Mouse (Mus musculus) hindbrain, embryonic 11.5 days (tissue): Measurements from ENCODE around the gene Mnat1. TPM values are rescaled to one million over a fixed set of nuclear protein-coding genes. Genes with fewer than 3 reads are reported as not detected.

ENCODE experiments used
- ATAC-seq: fragments of 200-750 bp; cut with Nextera tagmentation; 2 replicates; pipeline ENCODE4 v1.8.0; 2017; ENCODE audit warnings: mild to moderate bottlenecking, moderate TSS enrichment, moderate library complexity; ENCODE audit not compliant: low FRiP score
- DNase-seq: peaks from one replicate; pipeline ENCODE4 v3.0.0-alpha.2; 2015; ENCODE audit warnings: low spot score
- H3K27ac ChIP-seq: fragments of 300-500 bp; sonication (generic); 2 replicates; pipeline ENCODE4 v1.5.1; 2014; ENCODE audit warnings: mild to moderate bottlenecking, low read depth, low read length
- H3K27me3 ChIP-seq: fragments of 300-500 bp; sonication (generic); 2 replicates; pipeline ENCODE4 v1.6.1; 2014; ENCODE audit warnings: mild to moderate bottlenecking, low read length, moderate library complexity, mixed read lengths; ENCODE audit not compliant: control insufficient read depth, insufficient read depth
- H3K36me3 ChIP-seq: fragments of 300-500 bp; sonication (generic); 2 replicates; pipeline ENCODE4 v1.6.1; 2014; ENCODE audit warnings: mild to moderate bottlenecking, low read length, moderate library complexity, mixed read lengths; ENCODE audit not compliant: control insufficient read depth, insufficient read depth
- H3K4me1 ChIP-seq: fragments of 300-500 bp; sonication (generic); replicated peaks from 2 replicates; pipeline ENCODE4 v1.6.1; 2014; ENCODE audit warnings: low read length, mixed read lengths; ENCODE audit not compliant: control insufficient read depth, insufficient read depth
- H3K4me2 ChIP-seq: fragments of 300-500 bp; sonication (generic); replicated peaks from 2 replicates; pipeline ENCODE4 v1.6.1; 2014; ENCODE audit warnings: mild to moderate bottlenecking, low read depth, low read length
- H3K4me3 ChIP-seq: fragments of 300-500 bp; sonication (generic); 2 replicates; pipeline ENCODE4 v1.5.1; 2014; ENCODE audit warnings: low read depth, low read length
- H3K9ac ChIP-seq: fragments of 300-500 bp; sonication (generic); 2 replicates; pipeline ENCODE4 v1.6.1; 2014; ENCODE audit warnings: low read depth, low read length
- H3K9me3 ChIP-seq: fragments of 300-500 bp; sonication (generic); 2 replicates; pipeline ENCODE4 v1.6.1; 2016; ENCODE audit warnings: low read length; ENCODE audit not compliant: control insufficient read depth
- WGBS: fragments of 180-500 bp; shearing (Covaris S2); extraction: QIAGEN DNeasy Blood & Tissue Kit; methylation state at CpG from one replicate; pipeline ENCODE4 v1.1.7; 2014; 5-methylcytosine and 5-hydroxymethylcytosine counted together
- polyA plus RNA-seq: library from polyadenylated mRNA; unstranded; fragments of >200 nt; fragmentation: Nextera tagmentation; extraction: Ambion mirVana; gene quantifications from 2 replicates; pipeline ENCODE4 v1.2.1, GENCODE M21; 2014

Mnat1 gene
- polyA plus RNA-seq, 1 experiment from 2014 or later = 36.7 TPM

DNA sequence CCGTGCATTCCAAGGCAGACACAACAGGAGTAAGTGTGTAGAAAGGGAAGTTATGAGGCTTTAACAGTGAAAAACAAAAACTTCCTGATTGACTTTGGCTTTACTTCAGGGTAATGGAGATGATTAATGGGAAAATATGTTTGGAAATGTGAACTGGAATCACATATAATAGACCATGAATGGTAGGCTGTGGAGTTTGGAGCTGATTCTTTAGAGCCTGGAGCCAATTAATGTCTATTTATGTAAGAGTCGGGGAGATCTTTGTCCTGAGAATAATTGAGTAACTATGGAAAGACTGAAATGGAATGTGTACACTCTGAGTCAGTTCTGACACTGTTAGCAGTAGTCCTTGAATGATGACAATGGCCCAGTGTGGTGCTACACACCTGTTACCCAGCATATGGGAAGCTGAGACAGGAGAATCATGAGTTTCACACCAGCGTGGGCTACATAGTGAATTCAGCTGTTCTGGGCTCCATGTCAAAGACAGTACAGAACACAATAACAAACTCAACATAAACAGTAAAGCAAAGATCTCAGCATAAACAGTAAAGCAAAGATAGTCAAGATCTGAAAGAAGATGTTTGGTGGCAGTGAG lies 142.0 kb downstream of the Mnat1 start:
- no peaks in the 10 kb centered on the region; the same call in 1 of the 2 replicates for H3K4me1 ChIP-seq
- DNase-seq = no peak
- H3K9me3 ChIP-seq = no peaks in the 10 kb centered on the region
- H3K36me3 ChIP-seq = no peaks in the 10 kb centered on the region
- no peak overlapping the region for H3K27ac ChIP-seq
- no peaks in the 10 kb centered on the region for H3K27me3 ChIP-seq
- WGBS = 83% methylated on average over 3 of the region's 3 CpGs
- no peak overlapping the region for H3K4me3 ChIP-seq
- H3K4me2 ChIP-seq = no peak overlapping the region
- ATAC-seq = no peak
- H3K9ac ChIP-seq = no peak overlapping the region

DNA sequence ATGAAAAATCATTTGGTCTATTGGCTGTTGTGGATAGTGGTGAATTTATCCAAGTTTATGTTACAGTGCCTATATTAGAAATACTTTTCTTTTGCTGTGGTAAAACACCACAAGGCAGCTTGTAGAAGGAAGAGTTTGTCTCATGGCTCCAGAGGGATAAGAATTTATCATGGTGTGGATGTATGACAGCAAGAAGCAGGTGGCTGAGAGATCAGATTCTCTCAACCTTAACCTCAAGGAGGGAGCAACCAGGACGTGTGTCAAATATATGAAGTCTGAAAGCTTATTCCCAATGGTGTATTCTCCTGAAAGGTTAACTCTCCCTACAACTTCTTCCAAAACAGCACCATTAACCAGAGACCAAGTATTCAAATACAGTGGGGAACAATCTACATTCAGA lies 143.1 kb downstream of the Mnat1 start:
- Histone ChIP-seq H3K27me3 (no peaks in the 10 kb centered on the region), H3K36me3 (no peaks in the 10 kb centered on the region), H3K4me2 (no peak overlapping the region), H3K27ac (no peak overlapping the region), H3K4me3 (no peak overlapping the region), H3K9ac (no peak overlapping the region), H3K4me1 (no peaks in the 10 kb centered on the region; the same call in 1 of the 2 replicates), H3K9me3 (no peaks in the 10 kb centered on the region)
- WGBS = 88% methylated on average over 1 of the region's 1 CpGs
- DNase-seq = no peak
- ATAC-seq = no peak

DNA sequence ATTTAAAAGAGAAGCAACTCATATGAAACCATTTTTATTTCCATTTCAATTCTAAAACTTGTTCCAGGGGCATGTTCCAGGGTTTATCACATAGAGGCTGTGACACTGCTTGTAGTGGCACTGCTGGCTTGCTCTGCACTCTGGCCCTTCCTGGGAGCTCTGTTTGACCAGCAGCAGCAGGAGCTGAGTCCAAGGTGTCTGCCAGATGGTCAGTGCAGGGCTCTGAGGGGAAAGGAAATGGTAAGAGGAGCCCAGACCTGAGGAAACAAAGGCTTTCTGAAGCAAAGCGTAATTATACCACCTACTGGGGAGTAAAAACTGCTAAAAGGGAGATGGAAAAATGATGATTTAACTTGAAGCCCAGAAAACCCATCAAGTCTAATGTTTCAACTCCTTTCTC lies 145.0 kb downstream of the Mnat1 start:
- H3K9ac ChIP-seq = no peak overlapping the region
- H3K27me3 ChIP-seq = no peaks in the 10 kb centered on the region
- H3K4me3 ChIP-seq = no peak overlapping the region
- no peak overlapping the region for H3K4me2 ChIP-seq
- H3K27ac ChIP-seq = no peak overlapping the region
- H3K4me1 ChIP-seq = no peaks in the 10 kb centered on the region; the same call in 1 of the 2 replicates
- ATAC-seq (no peak), DNase-seq (no peak)
- H3K9me3 ChIP-seq = no peaks in the 10 kb centered on the region
- no peaks in the 10 kb centered on the region for H3K36me3 ChIP-seq
- 68% methylated on average over 1 of the region's 1 CpGs for WGBS

DNA sequence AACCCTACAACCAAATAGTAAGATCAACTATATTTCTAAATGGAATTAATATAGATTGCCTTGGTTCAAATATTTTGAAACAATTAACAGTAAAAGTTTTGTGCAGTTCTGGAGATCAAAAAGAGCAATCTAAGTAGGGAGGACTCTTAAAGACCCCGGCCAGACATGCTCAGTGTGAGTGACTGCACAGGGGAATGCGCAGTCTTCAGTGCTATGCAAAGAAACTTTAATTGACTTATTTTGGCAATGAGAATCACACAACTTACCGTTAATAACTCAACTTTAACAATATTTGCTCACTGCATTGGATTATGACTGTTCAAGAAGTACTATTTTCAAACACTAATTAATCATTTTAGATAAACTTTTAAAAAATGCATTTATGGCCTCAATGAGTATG lies 146.0 kb downstream of the Mnat1 start:
- H3K27ac ChIP-seq = no peak overlapping the region
- no peak overlapping the region for H3K4me3 ChIP-seq
- no peaks in the 10 kb centered on the region for H3K27me3 ChIP-seq
- H3K4me1 ChIP-seq = no peaks in the 10 kb centered on the region; the same call in 1 of the 2 replicates
- no peaks in the 10 kb centered on the region for H3K9me3 ChIP-seq
- H3K36me3 ChIP-seq = no peaks in the 10 kb centered on the region
- no peak overlapping the region for H3K4me2 ChIP-seq
- H3K9ac ChIP-seq = no peak overlapping the region
- WGBS = 92% methylated on average over 3 of the region's 3 CpGs
- ATAC-seq = no peak
- no peak for DNase-seq

DNA sequence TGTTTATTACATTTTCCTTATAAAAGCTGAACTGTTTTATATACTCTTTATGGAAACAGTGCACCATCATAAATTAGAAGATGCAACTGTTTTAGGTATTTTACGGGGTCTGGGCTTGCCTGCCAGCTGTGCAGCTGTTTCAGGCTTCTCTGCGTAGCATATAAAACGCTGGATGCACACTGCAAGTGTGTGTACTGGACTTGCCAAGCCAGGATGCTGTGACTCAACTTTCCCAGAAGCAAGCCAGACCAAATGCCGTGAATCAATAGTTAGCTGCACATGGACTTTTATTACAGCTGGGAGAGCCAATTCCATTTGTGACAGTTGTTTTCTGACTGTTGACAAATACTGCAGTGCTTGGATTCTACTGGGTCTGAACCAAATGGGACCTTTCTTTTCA lies 146.4 kb downstream of the Mnat1 start:
- ATAC-seq (no peak), DNase-seq (no peak)
- Histone ChIP-seq H3K36me3 (no peaks in the 10 kb centered on the region), H3K4me1 (no peaks in the 10 kb centered on the region; the same call in 1 of the 2 replicates), H3K9me3 (no peaks in the 10 kb centered on the region), H3K4me2 (no peak overlapping the region), H3K4me3 (no peak overlapping the region), H3K27ac (no peak overlapping the region), H3K9ac (no peak overlapping the region), H3K27me3 (no peaks in the 10 kb centered on the region)
- WGBS = 92% methylated on average over 4 of the region's 4 CpGs

DNA sequence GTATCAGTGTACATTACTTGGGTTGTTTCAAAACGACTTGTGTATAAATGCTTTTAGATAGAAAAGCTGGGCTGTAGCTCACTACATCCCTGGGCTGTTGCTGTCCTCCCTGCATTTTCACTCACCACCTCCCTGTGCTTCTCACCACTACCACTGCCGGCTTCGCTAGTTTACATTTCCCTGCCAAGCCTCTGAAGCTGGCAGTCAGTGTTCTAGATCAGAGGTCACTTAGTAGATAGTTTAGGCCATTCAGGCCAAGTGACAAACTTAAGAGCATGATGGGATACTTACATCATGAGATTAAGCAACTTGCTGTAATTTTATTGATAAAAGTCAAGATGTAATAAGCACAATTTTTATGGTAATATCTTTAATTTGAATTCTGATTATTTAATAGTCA lies 151.4 kb downstream of the Mnat1 start:
- 96% methylated on average over 3 of the region's 3 CpGs for WGBS
- Histone ChIP-seq H3K36me3 (peaks cover 7% of the 10 kb centered on the region; the same call in 1 of the 2 replicates), H3K4me3 (no peak overlapping the region), H3K9me3 (no peaks in the 10 kb centered on the region), H3K4me2 (no peak overlapping the region), H3K27ac (no peak overlapping the region), H3K4me1 (no peaks in the 10 kb centered on the region), H3K27me3 (no peaks in the 10 kb centered on the region), H3K9ac (no peak overlapping the region)
- DNase-seq = no peak
- no peak for ATAC-seq

DNA sequence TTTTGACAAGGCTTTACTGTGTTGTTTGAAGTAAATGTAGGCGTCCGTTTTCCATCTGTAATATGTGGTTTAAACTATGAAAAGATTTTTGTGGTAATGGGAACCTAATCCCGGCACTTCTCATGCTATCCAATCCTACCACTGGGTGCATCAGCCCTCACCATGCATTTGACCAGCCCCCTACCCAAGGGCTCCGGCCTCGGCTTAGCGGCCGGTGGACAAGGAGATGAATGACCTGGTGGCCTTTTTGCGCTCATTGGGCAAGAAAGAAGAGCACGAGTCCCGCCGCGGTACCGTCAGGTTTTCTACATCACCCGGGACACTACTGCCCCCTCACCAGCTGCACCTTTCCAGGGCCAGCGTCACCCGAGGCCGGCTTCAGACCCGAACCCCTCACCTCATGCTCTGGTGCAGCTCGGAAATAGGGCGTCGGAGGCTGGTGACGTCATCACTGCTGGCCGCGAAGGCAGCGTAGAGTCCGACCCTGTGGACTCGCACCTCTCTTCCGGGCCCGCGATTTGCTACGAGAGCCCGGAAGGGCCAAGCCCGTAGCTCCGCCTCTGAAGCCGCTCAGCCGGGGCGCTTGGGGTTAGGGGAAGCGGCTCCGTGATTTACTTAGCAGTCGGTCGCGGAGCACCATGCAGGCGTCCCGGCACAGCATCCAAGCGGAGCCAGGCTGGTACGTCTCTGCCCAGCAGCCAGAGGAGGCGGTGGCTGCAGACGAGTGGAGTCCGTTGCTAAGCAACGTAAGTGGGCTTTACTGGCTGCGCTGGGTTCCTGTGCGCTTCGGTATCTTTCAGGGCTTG lies 163.0 kb downstream of the Mnat1 start, which contains the start of the genes Trmt5 and Slc38a6:
Trmt5 (minus strand) TSS at position 424 of the 806 bp plus-strand sequence.
Slc38a6 (plus strand) TSS at position 493 of the 806 bp plus-strand sequence.
- H3K27me3 ChIP-seq = no peaks in the 10 kb centered on the region
- peak within 1 kb of the TSS; percentile 42 for H3K4me2 ChIP-seq
- H3K9ac ChIP-seq = peak within 1 kb of the TSS; percentile 70
- 0 out of 2 replicates have a peak, but pooled peaks cover 2% of the 10 kb centered on the region for H3K36me3 ChIP-seq
- peak within 1 kb of the TSS; percentile 61 for H3K4me3 ChIP-seq
- ATAC-seq (peak; percentile 98), DNase-seq (peak; percentile 94)
- WGBS = under 1% methylated on average over 53 of the region's 53 CpGs
- no peaks in the 10 kb centered on the region for H3K9me3 ChIP-seq
- peak within 1 kb of the TSS; percentile 81 for H3K27ac ChIP-seq
- H3K4me1 ChIP-seq = no peaks in the 10 kb centered on the region

DNA sequence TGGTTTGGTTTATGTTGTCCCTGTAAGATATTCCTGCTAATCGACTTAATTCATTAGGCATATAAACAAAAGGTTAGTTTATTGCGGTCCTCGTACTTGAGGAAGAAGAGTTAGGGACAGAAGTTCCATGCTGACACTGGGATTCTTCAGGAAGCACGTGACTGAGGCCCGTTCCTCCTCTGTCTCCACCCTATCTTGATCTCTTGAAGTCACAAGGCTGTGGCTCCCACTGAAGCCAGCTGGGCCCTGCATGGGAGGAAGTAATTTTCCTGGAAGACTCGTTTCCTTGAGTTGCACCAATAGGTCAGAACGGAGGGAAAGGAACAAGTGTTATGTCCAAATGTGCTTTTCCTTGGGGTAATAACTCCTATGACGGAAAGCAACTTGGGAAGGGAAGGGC lies 164.1 kb downstream of the Mnat1 start:
- H3K36me3 ChIP-seq = 0 out of 2 replicates have a peak, but pooled peaks cover 2% of the 10 kb centered on the region
- H3K4me3 ChIP-seq = peak overlapping the region; percentile 61; the same call in 1 of the 2 replicates
- H3K9me3 ChIP-seq = no peaks in the 10 kb centered on the region
- no peaks in the 10 kb centered on the region for H3K4me1 ChIP-seq
- peak overlapping the region; percentile 70; the same call in 1 of the 2 replicates for H3K9ac ChIP-seq
- H3K27me3 ChIP-seq = no peaks in the 10 kb centered on the region
- no peak overlapping the region for H3K27ac ChIP-seq
- DNase-seq = no peak
- peak overlapping the region; percentile 42; the same call in 1 of the 2 replicates for H3K4me2 ChIP-seq
- 74% methylated on average over 8 of the region's 8 CpGs for WGBS
- no peak for ATAC-seq
